8 mouse cellular contexts compared by ENCODE assay signal in the genomic region with DNA sequence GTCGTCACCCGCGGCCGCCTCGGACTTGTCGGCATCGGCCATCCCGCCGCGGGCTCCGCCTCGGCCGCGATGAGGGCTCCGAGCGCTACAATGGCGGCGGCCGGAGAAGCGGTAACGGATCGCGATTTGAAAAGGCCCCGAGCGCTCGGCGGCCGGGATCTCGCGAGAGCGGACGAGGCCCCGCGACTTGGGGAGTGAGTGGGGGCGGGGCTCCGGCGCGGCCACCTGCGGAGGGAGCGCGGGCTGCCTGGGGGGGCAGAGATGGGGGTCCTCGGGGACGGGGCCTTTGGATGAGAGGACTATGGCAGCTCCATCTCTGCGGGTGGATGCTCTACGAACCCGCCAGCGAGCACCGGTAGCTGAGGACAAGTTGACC. TPM values are rescaled to one million over a fixed set of nuclear protein-coding genes. Genes with fewer than 3 reads are reported as not detected.
A peak's percentile ranks its signal among the peaks of the same experiment; 100 is the strongest.
DNase-seq lines count a peak whose midpoint lies in the region; ATAC-seq and TF ChIP-seq lines count a peak whose summit lies in the region.

Gene Myef2, minus strand, starts transcription at position 185 of the 376 bp plus-strand sequence.

- WGBS in hindbrain, embryonic 14.5 days, result under 1% methylated on average over 37 of the region's 48 CpGs

- H3K36me3 ChIP-seq in hindbrain, embryonic 14.5 days (replicated peaks; ENCODE audit: control insufficient read depth, insufficient read depth), result no peaks in the 10 kb centered on the region

- peak within 1 kb of the TSS; percentile 84 for H3K4me2 ChIP-seq in hindbrain, embryonic 14.5 days (replicated peaks)

- peak within 1 kb of the TSS; percentile 96 for H3K27ac ChIP-seq in hindbrain, embryonic 14.5 days
- H3K27ac ChIP-seq in left cerebral cortex, adult 2 months, result peak within 1 kb of the TSS; percentile 75

- no peaks in the 10 kb centered on the region for H3K9me3 ChIP-seq in hindbrain, embryonic 14.5 days (ENCODE audit: control insufficient read depth, low read length)

- intact Hi-C loops in left cerebral cortex, adult 2 months (cut with DNase I), result loop anchor here (2.0 kb wide), 1 partner anchor 13 kb away; the partner anchor contains the start of gene Ctxn2

- H3K27me3 ChIP-seq in hindbrain, embryonic 14.5 days (ENCODE audit: control insufficient read depth, insufficient read depth, low read length), result no peaks in the 10 kb centered on the region

- peak; percentile 90 for ATAC-seq in hindbrain, embryonic 14.5 days (ENCODE audit: low FRiP score)
- ATAC-seq in megakaryocyte, adult 5-6 weeks (ENCODE audit: poor library complexity, severe bottlenecking), result peak; percentile 93

- DNase-seq in R1 (ENCODE audit: low read depth, low spot score), result peak; percentile 78
- DNase-seq in cerebellum, postnatal 14 days, result peak; percentile 92 to 93
- DNase-seq in frontal cortex, postnatal 25 days (ENCODE audit: low spot score in 2 of 2), result peak; percentile 51 to 66
- peak; percentile 88 for DNase-seq in hindbrain, embryonic 14.5 days (ENCODE audit: low spot score)
- DNase-seq in left cerebral cortex, adult 2 months (ENCODE audit: extremely low spot score in 1 of 2, low spot score in 2 of 2), result peak; percentile 83 to 84
- DNase-seq in right cerebral cortex, adult 18-20 months, result peak; percentile 79
- peak; percentile 75 for DNase-seq in urinary bladder, adult 2 months (ENCODE audit: low spot score)

- H3K4me3 ChIP-seq in hindbrain, embryonic 14.5 days (replicated peaks; ENCODE audit: low read length), result peak within 1 kb of the TSS; percentile 80
- H3K4me3 ChIP-seq in left cerebral cortex, adult 2 months, result peak within 1 kb of the TSS; percentile 61

- peaks cover 27% of the 10 kb centered on the region for H3K4me1 ChIP-seq in hindbrain, embryonic 14.5 days (replicated peaks; ENCODE audit: control insufficient read depth, insufficient read depth, low read length)

- no peak for TF ChIP-seq CTCF in left cerebral cortex, adult 2 months (IDR thresholded peaks at IDR 0.05)

- H3K9ac ChIP-seq in hindbrain, embryonic 14.5 days, result peak within 1 kb of the TSS; percentile 97

RNA-seq across cellular contexts. Expression of gene Myef2, which starts in this region (rescaled TPM):
- 227 and 232 TPM in 2 replicates for polyA plus RNA-seq in hindbrain, embryonic 14.5 days (2014; fragmentation: Nextera tagmentation; extraction: Ambion mirVana)
- 10 to 100 TPM; 87.4 to 99.1 TPM for total RNA-seq in left cerebral cortex, adult 2 months (2021)
- total RNA-seq in megakaryocyte, adult 5-6 weeks (2015), result 18.5 and 20.6 TPM in 2 replicates
- total RNA-seq in megakaryocyte, adult 5-6 weeks (2017), result 40.0 and 41.0 TPM in 2 replicates
- 19.6 and 19.9 TPM in 2 replicates for polyA plus RNA-seq in urinary bladder, adult 2 months (2012; rRNA removed)

Comparison
In these comparisons a context has a peak if more than half of its experiments do, and no peak if none do; other contexts are left out.
1. Peak in every context shown above with its lines: DNase-seq, ATAC-seq, H3K4me3 ChIP-seq and H3K27ac ChIP-seq.
2. RNA of gene Myef2 (polyA plus RNA-seq): 227 to 232 TPM in hindbrain, embryonic 14.5 days; 19.6 to 19.9 TPM in urinary bladder, adult 2 months; every median in the first group is over 10 times any median in the second.